Mouse (Mus musculus) liver, embryonic 16.5 days (tissue): ENCODE data around the gene Arel1. TPM values are rescaled to one million over a fixed set of nuclear protein-coding genes. Genes with fewer than 3 reads are reported as not detected.
A peak's percentile ranks its signal among the peaks of the same experiment; 100 is the strongest.

Experiments
- ATAC-seq: fragments of 200-750 bp; cut with Nextera tagmentation; 2 replicates; pipeline ENCODE4 v1.8.0; 2017; ENCODE audit warnings: low read depth, mild to moderate bottlenecking, moderate number of reproducible peaks, moderate library complexity
- H3K27ac ChIP-seq: fragments of 300-500 bp; sonication (generic); 2 replicates; pipeline ENCODE4 v1.5.1; 2014; ENCODE audit warnings: mild to moderate bottlenecking, low read length
- H3K27me3 ChIP-seq: fragments of 300-500 bp; sonication (generic); 2 replicates; pipeline ENCODE4 v1.6.1; 2014; ENCODE audit warnings: low read depth, low read length, mixed read lengths; ENCODE audit not compliant: control insufficient read depth, insufficient read depth
- H3K36me3 ChIP-seq: fragments of 300-500 bp; sonication (generic); 2 replicates; pipeline ENCODE4 v1.6.1; 2014; ENCODE audit warnings: mild to moderate bottlenecking; ENCODE audit not compliant: control insufficient read depth, insufficient read depth
- H3K4me1 ChIP-seq: fragments of 300-500 bp; sonication (generic); 2 replicates; pipeline ENCODE4 v1.6.1; 2014; ENCODE audit warnings: low read depth, low read length, mixed read lengths; ENCODE audit not compliant: control insufficient read depth
- H3K4me2 ChIP-seq: fragments of 300-500 bp; sonication (generic); 2 replicates; pipeline ENCODE4 v1.6.1; 2014; ENCODE audit warnings: low read depth, low read length, mixed read lengths
- H3K4me3 ChIP-seq: fragments of 300-500 bp; sonication (generic); 2 replicates; pipeline ENCODE4 v1.5.1; 2014; ENCODE audit warnings: low read depth, mild to moderate bottlenecking, low read length
- H3K9ac ChIP-seq: fragments of 300-500 bp; sonication (generic); 2 replicates; pipeline ENCODE4 v1.6.1; 2014; ENCODE audit warnings: low read depth, low read length
- H3K9me3 ChIP-seq: fragments of 300-500 bp; sonication (generic); replicated peaks from 2 replicates; pipeline ENCODE4 v1.6.1; 2016; ENCODE audit warnings: low read length; ENCODE audit not compliant: control insufficient read depth
- WGBS: fragments of 180-500 bp; shearing (Covaris S2); extraction: QIAGEN DNeasy Blood & Tissue Kit; methylation state at CpG from one replicate; pipeline ENCODE4 v1.1.7; 2014; ENCODE audit not compliant: insufficient replicate concordance; 5-methylcytosine and 5-hydroxymethylcytosine counted together
- polyA plus RNA-seq: library from polyadenylated mRNA; unstranded; fragments of >200 nt; fragmentation: Nextera tagmentation; extraction: Ambion mirVana; gene quantifications from 2 replicates; pipeline ENCODE4 v1.2.1, GENCODE M21; 2015

Arel1 gene
- polyA plus RNA-seq, result 15.1 and 16.5 TPM in 2 replicates

DNA sequence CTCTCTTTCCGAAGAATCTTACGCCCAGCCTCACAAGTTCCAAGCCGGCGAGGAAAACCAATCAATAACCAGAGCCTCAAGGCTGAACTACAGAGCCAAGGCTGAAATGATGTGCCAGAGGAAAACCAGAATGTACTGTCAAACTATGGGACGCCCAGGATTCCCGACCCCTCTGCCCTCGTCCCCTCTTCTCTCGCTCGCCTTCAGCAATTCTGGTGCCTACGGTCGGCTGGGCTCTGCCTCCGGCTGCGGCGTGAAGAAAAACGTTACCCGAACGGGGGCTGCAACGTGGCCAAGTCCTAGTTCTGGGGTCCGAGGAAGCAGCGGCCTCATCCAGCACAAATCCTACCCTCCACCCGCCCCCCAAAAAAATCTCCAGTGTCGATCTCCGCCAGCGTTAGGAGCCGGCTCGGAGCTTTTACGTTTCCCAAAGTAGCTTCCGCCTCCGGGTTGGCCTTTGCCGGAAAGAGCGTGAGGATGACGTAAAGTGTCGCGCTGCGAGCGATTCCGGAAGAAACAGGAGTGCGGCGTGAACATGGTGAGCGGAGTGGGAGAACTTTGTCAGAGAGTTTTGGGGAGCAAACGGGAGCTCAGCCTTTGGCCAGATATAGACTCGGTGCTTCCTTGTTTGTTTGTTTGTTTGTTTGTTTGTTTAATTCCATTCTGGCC, at the start of gene Arel1, which contains the start of gene Fcf1:
Gene Arel1, minus strand, starts transcription at position 473 of the 669 bp plus-strand sequence.
Gene Fcf1, plus strand, starts transcription at position 470 of the 669 bp plus-strand sequence.
- peak within 1 kb of the TSS; percentile 84 for H3K4me2 ChIP-seq
- peak; percentile 78 for ATAC-seq
- H3K27ac ChIP-seq, result peak within 1 kb of the TSS; percentile 80
- H3K9ac ChIP-seq, result peak within 1 kb of the TSS; percentile 91
- peaks cover 17% of the 10 kb centered on the region for H3K4me1 ChIP-seq
- no peaks in the 10 kb centered on the region for H3K9me3 ChIP-seq
- peak within 1 kb of the TSS; percentile 84 for H3K4me3 ChIP-seq
- H3K27me3 ChIP-seq, result no peaks in the 10 kb centered on the region
- under 1% methylated on average over 42 of the region's 42 CpGs for WGBS
- H3K36me3 ChIP-seq, result peaks cover 8% of the 10 kb centered on the region; the same call in 1 of the 2 replicates

DNA sequence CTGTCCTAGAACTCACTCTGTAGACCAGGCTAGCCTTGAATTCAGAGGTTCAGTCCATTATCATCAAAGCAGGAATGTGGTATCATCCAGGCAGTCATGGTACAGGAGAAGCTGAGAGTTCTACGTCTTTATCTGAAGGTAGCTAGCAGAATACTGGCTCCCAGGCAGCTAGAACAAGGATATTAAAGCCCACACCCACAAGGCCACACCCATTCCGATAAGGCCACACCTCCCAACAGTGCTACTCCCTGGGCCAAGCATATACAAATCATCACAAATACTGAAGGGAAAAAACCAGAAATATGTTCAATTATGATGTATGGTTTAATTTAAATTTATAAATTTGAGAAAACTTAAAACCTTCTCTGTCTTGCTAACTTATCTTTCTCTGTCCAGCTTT, 41.5 kb upstream of the Arel1 start:
- no peak overlapping the region for H3K4me3 ChIP-seq
- no peaks in the 10 kb centered on the region for H3K27me3 ChIP-seq
- peak; percentile 80 for ATAC-seq
- peaks cover 23% of the 10 kb centered on the region for H3K36me3 ChIP-seq
- no peak overlapping the region for H3K4me2 ChIP-seq
- 38% methylated on average over 2 of the region's 2 CpGs for WGBS
- H3K9ac ChIP-seq, result no peak overlapping the region
- H3K9me3 ChIP-seq, result no peaks in the 10 kb centered on the region
- no peak overlapping the region for H3K27ac ChIP-seq
- H3K4me1 ChIP-seq, result peaks cover 5% of the 10 kb centered on the region

DNA sequence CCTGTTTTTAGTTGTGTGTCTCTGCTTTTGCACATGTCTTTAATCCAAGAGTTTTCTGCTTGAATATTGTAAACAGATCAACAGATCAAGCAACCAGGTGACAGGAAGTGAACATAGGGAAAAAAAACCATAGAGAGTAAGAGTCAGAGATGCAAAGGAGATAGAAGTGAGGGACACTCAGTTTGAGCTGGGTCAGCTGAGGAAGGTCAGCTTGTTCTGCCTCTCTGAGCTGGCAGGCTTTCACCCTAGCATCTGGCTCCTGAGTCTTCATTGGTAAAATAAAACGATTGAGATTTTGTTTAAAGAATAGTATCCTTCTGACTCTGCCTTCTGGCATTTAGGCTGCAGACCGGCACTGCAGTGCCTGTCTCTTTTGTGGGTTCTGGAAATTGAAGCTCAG, 39.8 kb upstream of the Arel1 start:
- H3K9ac ChIP-seq, result no peak overlapping the region
- ATAC-seq, result no peak
- H3K36me3 ChIP-seq, result peaks cover 21% of the 10 kb centered on the region
- no peak overlapping the region for H3K27ac ChIP-seq
- H3K4me1 ChIP-seq, result peaks cover 5% of the 10 kb centered on the region
- no peaks in the 10 kb centered on the region for H3K27me3 ChIP-seq
- H3K9me3 ChIP-seq, result no peaks in the 10 kb centered on the region
- H3K4me3 ChIP-seq, result no peak overlapping the region
- no peak overlapping the region for H3K4me2 ChIP-seq
- WGBS, result 81% methylated on average over 2 of the region's 2 CpGs

DNA sequence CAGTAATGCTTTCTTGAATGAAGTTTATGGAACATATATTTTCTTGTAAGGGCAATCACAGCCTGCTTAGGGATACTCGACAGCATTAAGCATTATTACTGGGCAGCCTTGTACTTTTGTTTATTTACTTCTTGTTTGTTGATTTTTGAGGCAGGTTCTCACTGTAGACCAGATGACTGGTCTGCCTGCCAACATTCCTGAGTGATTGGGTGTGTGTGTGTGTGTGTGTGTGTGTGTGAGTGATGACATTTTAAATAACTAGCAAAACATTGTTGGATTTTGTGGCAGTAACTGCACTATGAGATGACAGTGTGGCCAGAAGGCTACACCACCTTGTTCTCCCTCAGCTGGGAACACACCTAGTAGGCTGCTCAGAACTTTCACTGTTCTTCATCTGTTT, 39.1 kb upstream of the Arel1 start:
- no peak overlapping the region for H3K27ac ChIP-seq
- H3K4me1 ChIP-seq, result peaks cover 5% of the 10 kb centered on the region
- no peak overlapping the region for H3K9ac ChIP-seq
- WGBS, result 66% methylated on average over 1 of the region's 1 CpGs
- peaks cover 14% of the 10 kb centered on the region for H3K36me3 ChIP-seq
- H3K9me3 ChIP-seq, result no peaks in the 10 kb centered on the region
- no peaks in the 10 kb centered on the region for H3K27me3 ChIP-seq
- ATAC-seq, result no peak
- no peak overlapping the region for H3K4me2 ChIP-seq
- no peak overlapping the region for H3K4me3 ChIP-seq

DNA sequence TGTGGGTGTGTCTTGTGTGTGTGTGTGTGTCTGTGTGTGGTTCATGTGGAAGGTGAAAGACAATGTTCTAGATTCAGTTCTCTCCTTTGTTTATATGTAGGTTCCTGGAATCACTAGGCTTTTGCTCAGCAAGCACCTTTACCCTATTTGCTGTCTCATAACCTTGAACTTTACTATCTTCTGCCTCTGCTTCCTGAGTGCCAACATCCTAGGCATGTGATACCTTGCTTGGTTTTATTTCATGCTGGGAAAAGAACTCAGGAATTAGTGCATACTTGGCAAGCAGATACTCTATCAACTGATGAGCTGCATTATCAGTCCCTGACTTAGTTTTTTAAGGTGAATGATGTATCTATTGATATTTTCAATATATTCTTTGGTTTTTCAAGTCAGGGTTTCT, 36.3 kb upstream of the Arel1 start:
- no peak for ATAC-seq
- H3K9ac ChIP-seq, result no peak overlapping the region
- H3K4me2 ChIP-seq, result no peak overlapping the region
- H3K4me1 ChIP-seq, result peaks cover 3% of the 10 kb centered on the region
- H3K4me3 ChIP-seq, result no peak overlapping the region
- no peak overlapping the region for H3K27ac ChIP-seq
- no peaks in the 10 kb centered on the region; the same call in 1 of the 2 replicates for H3K36me3 ChIP-seq
- no peaks in the 10 kb centered on the region for H3K9me3 ChIP-seq
- no peaks in the 10 kb centered on the region for H3K27me3 ChIP-seq

DNA sequence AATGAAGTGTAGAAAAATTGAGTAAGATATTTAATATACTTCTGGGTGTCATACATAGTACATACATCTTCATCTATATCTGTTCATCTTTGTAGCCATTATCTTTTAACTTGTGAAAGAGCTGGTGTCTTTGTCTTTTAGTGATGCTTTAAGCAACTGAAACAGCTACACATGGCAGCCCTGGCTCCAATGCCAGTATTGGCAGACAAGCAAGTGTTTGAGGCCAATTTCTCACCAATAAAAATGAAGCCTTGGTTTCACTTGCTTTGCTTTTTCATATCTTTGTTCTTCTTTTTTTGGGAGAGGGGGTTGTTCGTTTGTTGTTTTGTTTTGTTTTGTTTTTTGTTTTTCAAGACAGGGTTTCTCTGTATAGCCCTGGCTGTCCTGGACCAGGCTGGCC, 35.5 kb upstream of the Arel1 start:
- Histone ChIP-seq H3K27me3 (no peaks in the 10 kb centered on the region), H3K9me3 (no peaks in the 10 kb centered on the region), H3K4me2 (no peak overlapping the region), H3K4me1 (peaks cover 2% of the 10 kb centered on the region), H3K27ac (no peak overlapping the region), H3K36me3 (no peaks in the 10 kb centered on the region; the same call in 1 of the 2 replicates), H3K4me3 (no peak overlapping the region), H3K9ac (no peak overlapping the region)
- 68% methylated on average over 1 of the region's 1 CpGs for WGBS
- ATAC-seq, result no peak

DNA sequence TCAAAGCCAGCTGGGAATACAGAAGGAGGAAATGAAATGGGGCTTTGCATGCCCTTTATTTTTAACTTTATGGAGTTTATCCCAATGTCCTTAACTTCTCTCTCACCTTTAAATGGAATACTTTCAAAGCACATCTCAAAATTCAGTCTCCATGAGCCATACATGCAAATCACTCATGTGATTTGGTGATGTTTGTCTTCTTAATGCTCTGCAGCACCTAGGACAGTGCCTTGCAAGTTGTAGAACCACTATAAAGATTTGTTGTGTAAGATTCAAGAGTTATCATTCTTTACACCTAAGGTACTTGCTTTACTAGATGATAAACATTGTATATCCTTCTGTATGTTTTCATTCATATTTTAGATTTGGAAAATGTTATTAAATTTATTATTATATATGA, 28.4 kb upstream of the Arel1 start:
- H3K4me1 ChIP-seq, result peaks cover 27% of the 10 kb centered on the region
- no peak overlapping the region for H3K4me3 ChIP-seq
- no peak overlapping the region for H3K27ac ChIP-seq
- no peak for ATAC-seq
- H3K9me3 ChIP-seq, result no peaks in the 10 kb centered on the region
- no peak overlapping the region for H3K9ac ChIP-seq
- H3K36me3 ChIP-seq, result no peaks in the 10 kb centered on the region; the same call in 1 of the 2 replicates
- no peaks in the 10 kb centered on the region for H3K27me3 ChIP-seq
- H3K4me2 ChIP-seq, result peak overlapping the region; percentile 98; the same call in 1 of the 2 replicates

DNA sequence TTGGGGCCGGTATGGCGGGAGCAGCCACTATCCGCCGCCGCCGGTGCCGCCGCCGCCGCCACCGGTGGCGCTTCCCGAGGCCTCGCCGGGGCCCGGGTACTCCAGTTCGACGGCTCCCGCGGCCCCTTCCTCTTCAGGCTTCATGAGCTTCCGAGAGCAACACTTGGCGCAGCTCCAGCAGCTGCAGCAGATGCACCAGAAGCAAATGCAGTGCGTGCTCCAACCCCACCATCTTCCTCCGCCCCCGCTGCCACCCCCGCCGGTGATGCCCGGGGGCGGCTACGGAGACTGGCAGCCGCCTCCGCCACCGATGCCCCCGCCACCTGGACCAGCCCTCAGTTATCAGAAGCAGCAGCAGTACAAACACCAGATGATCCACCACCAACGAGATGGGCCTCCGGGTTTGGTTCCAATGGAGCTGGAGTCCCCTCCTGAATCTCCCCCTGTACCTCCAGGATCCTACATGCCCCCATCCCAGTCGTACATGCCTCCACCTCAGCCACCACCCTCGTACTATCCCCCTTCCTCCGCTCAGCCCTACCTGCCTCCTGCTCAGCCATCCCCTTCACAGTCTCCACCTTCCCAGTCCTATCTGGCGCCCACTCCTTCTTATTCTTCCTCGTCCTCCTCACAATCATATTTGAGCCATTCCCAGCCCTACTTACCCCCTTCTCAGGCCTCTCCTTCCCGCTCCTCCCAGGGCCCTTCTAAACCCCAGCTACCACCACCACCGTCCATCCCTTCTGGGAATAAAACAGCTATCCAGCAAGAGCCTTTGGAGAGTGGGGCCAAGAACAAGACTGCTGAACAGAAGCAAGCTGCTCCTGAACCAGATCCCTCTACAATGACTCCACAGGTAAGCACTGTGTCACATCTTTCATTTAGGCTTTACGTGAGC, 26.1 kb upstream of the Arel1 start:
- peak overlapping the region; percentile 81 for H3K4me3 ChIP-seq
- H3K9me3 ChIP-seq, result no peaks in the 10 kb centered on the region; the same call in 1 of the 2 replicates
- peak overlapping the region; percentile 90 for H3K9ac ChIP-seq
- no peaks in the 10 kb centered on the region for H3K27me3 ChIP-seq
- H3K27ac ChIP-seq, result peak overlapping the region; percentile 79
- ATAC-seq, result peak; percentile 61
- peaks cover 27% of the 10 kb centered on the region for H3K4me1 ChIP-seq
- H3K4me2 ChIP-seq, result peak overlapping the region; percentile 98
- under 1% methylated on average over 44 of the region's 44 CpGs for WGBS
- no peaks in the 10 kb centered on the region for H3K36me3 ChIP-seq

DNA sequence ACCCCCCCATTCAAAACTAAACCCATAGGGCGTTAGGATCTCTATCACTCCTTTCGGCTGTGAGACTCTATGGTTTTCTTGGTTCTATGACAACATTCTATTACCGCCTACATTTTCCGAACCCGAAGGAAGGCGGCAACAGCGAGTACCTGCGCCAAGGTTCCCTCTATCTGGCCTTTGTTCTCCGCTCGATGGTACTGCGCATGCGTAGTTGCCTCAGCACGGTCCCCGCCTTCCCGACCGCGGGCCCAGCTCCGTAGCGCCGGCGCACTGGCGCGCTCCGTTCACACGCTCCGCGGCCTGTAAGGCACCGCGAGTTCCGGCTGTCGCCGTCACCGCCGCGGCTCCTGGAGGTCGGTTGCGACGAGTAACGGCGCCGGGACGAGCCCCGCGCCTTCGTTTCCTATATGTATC, 25.4 kb upstream of the Arel1 start, which contains the start of gene Ylpm1:
Gene Ylpm1, plus strand, starts transcription at position 239 of the 414 bp plus-strand sequence.
- peak within 1 kb of the TSS; percentile 79 for H3K27ac ChIP-seq
- H3K36me3 ChIP-seq, result no peaks in the 10 kb centered on the region
- no peaks in the 10 kb centered on the region; the same call in 1 of the 2 replicates for H3K9me3 ChIP-seq
- ATAC-seq, result peak; percentile 98
- peak within 1 kb of the TSS; percentile 81 for H3K4me3 ChIP-seq
- H3K27me3 ChIP-seq, result no peaks in the 10 kb centered on the region
- H3K9ac ChIP-seq, result peak within 1 kb of the TSS; percentile 90
- peak within 1 kb of the TSS; percentile 98 for H3K4me2 ChIP-seq
- under 1% methylated on average over 45 of the region's 45 CpGs for WGBS
- H3K4me1 ChIP-seq, result peaks cover 27% of the 10 kb centered on the region
